Mouse (Mus musculus): ENCODE results near the gene Trim25.

Gene Trim25

GRCm38 (mm10) chr11:89066750-89067149 lies 67.6 kb downstream of the Trim25 start, which contains the start of gene Dgke:
Gene Dgke (minus strand): TSS chr11:89066850.
- no peak for DNase-seq

DNA sequence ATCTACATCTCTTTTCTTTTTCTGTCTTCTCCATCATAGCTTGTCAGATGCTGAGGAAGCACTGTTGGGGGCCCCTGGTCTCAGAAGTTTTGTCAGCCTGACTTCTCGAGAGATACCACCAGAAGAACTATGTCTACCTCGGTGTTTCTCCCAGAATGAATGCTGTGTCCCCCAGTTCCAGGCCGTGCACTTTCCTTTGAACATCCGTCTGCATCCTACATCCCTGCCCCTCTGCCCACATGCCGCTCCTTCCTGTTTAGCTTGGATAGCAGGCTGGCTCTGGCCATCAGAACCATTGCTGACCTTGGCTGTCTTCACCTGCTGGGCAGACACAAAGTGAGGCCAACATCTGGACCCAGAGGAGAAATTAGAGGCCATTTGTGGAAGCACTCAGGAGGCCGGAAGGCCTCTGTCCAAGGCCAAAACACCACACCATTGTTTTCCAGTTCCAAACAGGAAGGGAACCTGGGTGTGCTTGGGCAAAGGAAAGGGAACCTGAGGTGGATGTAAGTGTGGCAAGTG lies 68.2 kb downstream of the Trim25 start:
- DNase-seq = no peak

DNA sequence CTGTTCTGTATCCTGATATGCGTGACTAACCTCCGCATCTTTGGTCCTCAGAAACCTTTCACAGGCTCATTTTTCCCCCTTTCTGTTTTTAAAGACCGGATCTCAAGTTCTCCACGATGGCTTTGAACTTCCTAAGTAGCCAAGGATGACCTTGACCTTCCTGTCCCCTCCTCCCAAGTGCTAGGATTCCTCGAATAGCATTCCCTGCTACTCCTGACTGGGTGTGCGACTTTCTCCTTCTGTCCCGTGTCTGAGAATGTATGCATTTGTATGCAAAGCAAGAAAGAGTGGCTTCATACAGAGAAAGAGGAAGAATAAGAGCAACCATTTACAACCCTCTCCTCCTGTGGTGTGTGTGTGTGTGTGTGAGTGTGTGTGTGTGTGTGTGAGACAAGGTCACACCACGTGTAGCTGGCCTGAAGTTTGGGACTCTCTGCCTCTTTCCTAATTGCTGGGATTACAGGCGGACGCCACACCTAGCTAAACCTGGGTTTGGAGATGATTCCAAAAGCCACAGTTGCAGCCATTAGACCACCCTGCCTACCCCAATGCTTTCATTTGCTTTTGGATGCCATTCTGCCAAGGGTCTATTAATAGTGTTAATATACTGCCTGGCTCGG lies 68.8 kb downstream of the Trim25 start:
- no peak for DNase-seq

GRCm38 (mm10) chr11:89068649-89069048 lies 69.5 kb downstream of the Trim25 start:
- DNase-seq = peak; percentile 29

GRCm38 (mm10) chr11:89069303-89069702 lies 70.1 kb downstream of the Trim25 start:
- DNase-seq = peak; percentile 66
